Mouse (Mus musculus) bone marrow, adult 2 months (tissue): ENCODE measurements around the gene Kctd18.

ENCODE experiments used
- CTCF ChIP-seq: fragments of 200-500 bp; IDR thresholded peaks from 2 replicates; pipeline ENCODE4 v1.5.1; 2011; ENCODE audit warnings: low read length, control low read depth; ENCODE audit not compliant: control insufficient read depth, insufficient read depth
- POLR2A ChIP-seq: fragments of 200-500 bp; IDR thresholded peaks from 2 replicates; pipeline ENCODE4 v1.6.1; 2011; ENCODE audit warnings: low read depth, mild to moderate bottlenecking, control low read depth, low read length, borderline replicate concordance; ENCODE audit not compliant: control insufficient read depth

DNA sequence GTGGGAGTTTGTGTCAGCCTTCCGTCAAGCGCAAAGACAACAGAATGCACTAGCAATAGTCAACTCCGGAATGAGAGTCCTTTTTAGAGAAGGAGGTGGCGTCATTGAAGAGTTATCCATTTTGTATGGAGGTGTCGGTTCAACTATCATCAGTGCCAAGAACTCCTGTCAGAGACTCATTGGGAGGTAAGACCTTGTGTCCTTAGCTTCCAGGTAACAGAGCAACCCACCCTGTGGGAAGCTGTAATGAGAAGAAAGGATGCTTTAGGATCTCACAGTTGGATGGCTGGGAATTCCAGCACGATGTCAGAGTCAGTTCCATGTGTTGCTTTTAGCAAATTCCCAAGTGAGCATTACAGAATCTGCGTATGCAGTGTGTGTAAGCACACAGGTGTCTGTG lies 43.4 kb upstream of the Kctd18 start:
- TF ChIP-seq CTCF (no peak), POLR2A (no peak)
